Mouse (Mus musculus) lung, postnatal 0 days (tissue): ENCODE data around the gene Nr2c1.

Experiments used
- CTCF ChIP-seq: IDR thresholded peaks from 2 replicates; pipeline ENCODE4 v1.5.1; 2016; ENCODE audit warnings: antibody characterized with exemption, mild to moderate bottlenecking
- EP300 ChIP-seq: IDR thresholded peaks from 2 replicates; pipeline ENCODE4 v1.6.1; 2016; ENCODE audit warnings: antibody characterized with exemption, mild to moderate bottlenecking, control low read depth

DNA sequence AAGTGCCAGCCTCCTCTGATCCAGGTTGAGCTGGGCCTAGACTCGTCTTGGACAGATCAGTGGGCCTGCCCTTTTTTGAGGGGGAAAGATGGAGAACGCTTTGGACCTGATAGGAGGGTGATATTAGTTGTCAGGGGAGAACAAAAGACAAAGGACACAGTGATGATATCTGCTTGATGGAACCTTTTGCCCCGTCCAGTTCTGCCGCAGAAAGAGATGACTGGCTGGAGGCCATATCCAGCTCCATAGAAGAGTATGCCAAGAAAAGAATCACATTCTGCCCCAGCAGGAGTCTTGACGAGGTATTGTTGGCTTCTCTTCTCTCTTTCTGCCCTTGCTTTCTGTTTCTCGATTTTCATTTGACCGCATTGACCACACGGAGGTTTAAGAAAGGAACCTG, 14.7 kb upstream of the Nr2c1 start:
- no peak for TF ChIP-seq CTCF
- no peak for TF ChIP-seq EP300
